Mouse (Mus musculus) ES-Bruce4 (cell line): ENCODE data around the gene Opa1. TPM values are rescaled to one million over a fixed set of nuclear protein-coding genes. Genes with fewer than 3 reads are reported as not detected.
A peak's percentile ranks its signal among the peaks of the same experiment; 100 is the strongest.

Experiments
- H3K27ac ChIP-seq: 2 replicates; pipeline ENCODE4 v1.5.1; 2012; ENCODE audit warnings: low read length, inconsistent platforms; ENCODE audit not compliant: insufficient read depth
- H3K27me3 ChIP-seq: 2 replicates; pipeline ENCODE4 v1.6.1; 2012; ENCODE audit warnings: mild to moderate bottlenecking, low read length, inconsistent platforms; ENCODE audit not compliant: control insufficient read depth, poor library complexity, insufficient read depth, severe bottlenecking
- H3K36me3 ChIP-seq: 2 replicates; pipeline ENCODE4 v1.6.1; 2012; ENCODE audit warnings: inconsistent platforms, mild to moderate bottlenecking, low read length, moderate library complexity; ENCODE audit not compliant: control insufficient read depth, poor library complexity, insufficient read depth, severe bottlenecking
- H3K4me1 ChIP-seq: one replicate; pipeline ENCODE4 v1.8.1; 2011; ENCODE audit warnings: low read length; ENCODE audit not compliant: control insufficient read depth, insufficient read depth
- H3K4me3 ChIP-seq: 2 replicates; pipeline ENCODE4 v1.5.1; 2011; ENCODE audit warnings: low read depth, mild to moderate bottlenecking, low read length
- H3K9ac ChIP-seq: 2 replicates; pipeline ENCODE4 v1.6.1; 2012; ENCODE audit warnings: low read depth, mild to moderate bottlenecking, inconsistent platforms; ENCODE audit not compliant: poor library complexity, severe bottlenecking
- H3K9me3 ChIP-seq: replicated peaks from 2 replicates; pipeline ENCODE4 v1.6.1; 2012; ENCODE audit warnings: mild to moderate bottlenecking, low read length, inconsistent platforms; ENCODE audit not compliant: control insufficient read depth, poor library complexity, insufficient read depth, severe bottlenecking
- CTCF ChIP-seq: IDR thresholded peaks from one replicate; pipeline ENCODE4 v1.8.1; 2011; ENCODE audit warnings: low read depth, low read length
- EP300 ChIP-seq: IDR thresholded peaks from 2 replicates; pipeline ENCODE4 v1.6.1; 2011; ENCODE audit warnings: low read depth, low read length; ENCODE audit not compliant: insufficient read depth
- POLR2A ChIP-seq: IDR thresholded peaks from one replicate; pipeline ENCODE4 v1.8.1; 2011; ENCODE audit warnings: low read length; ENCODE audit not compliant: insufficient read depth
- polyA plus RNA-seq: library from polyadenylated mRNA; stranded (reverse); fragments of >200 nt; gene quantifications from 2 replicates; pipeline ENCODE4 v1.2.4, GENCODE M21; 2011; ENCODE audit warnings: low read depth; ENCODE audit not compliant: missing spikeins, insufficient read depth, insufficient read length

Opa1 gene
- polyA plus RNA-seq, 1 experiment: 60.7 TPM

DNA sequence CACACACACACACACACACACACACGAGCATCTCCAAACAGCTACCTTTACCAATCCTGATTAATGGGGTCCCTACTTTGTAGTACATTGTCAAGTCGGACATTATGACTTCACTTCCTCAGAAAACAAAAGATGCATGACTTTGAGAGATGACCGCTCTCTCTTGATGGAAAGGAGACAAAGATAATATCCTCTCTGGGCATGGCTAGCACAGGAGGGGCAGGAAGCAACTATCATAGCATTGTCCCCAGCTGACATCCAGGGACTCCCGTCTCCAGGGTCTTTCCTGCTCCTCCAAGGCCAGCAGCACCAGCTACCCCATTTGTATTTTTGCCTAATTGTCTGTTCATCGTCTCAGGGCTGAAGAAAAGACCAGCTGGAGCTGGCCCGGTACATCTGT, 107.0 kb downstream of the Opa1 start:
- Histone ChIP-seq H3K9me3 (no peaks in the 10 kb centered on the region), H3K27me3 (no peaks in the 10 kb centered on the region), H3K36me3 (no peaks in the 10 kb centered on the region), H3K4me1 (peaks cover 3% of the 10 kb centered on the region), H3K9ac (no peak overlapping the region), H3K27ac (no peak overlapping the region), H3K4me3 (no peak overlapping the region)
- TF ChIP-seq EP300: no peak
- no peak for TF ChIP-seq POLR2A
- TF ChIP-seq CTCF: no peak

DNA sequence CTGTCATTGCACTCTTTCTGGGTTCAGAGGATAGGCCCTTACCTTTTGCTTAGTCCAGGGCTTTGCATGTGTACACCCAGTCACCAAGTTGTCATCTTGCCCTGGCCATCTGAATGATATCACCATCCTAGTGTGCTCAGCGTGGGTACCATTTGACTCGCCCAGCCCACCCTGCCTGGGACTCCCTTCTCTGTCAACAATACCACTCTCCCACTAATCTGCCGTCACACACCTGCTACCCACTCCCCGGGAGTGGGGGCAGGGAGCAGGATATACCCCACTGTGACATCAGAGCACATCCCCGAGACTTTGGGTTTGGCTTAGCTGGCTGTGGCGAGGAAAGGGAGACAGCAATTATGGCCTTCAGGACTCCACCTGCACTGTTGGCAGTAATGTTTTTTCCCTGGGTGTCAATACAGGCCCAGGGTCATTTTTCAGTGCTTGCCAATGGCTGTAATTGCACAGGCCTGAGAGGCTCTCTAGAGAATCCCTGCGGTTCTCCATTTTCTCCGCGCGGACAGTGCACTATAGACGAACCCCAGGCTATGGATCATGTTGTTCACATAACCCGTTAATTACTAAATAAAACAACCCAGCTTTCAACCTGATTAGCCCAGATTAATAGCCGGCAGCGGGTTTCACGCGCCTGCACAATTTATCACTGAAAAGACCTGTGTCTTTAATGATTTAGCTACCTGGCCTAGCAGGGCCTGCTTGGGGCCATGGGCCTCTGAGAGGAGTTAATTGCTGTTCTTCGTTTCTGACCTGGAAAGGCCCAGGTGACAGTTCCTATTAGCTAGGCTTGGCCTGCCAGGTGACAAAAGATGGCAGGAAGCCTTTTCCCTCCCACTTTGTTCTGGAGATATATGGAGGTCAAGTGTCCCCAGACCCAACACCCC, 109.1 kb downstream of the Opa1 start:
- H3K4me1 ChIP-seq: peaks cover 1% of the 10 kb centered on the region
- TF ChIP-seq CTCF: no peak
- TF ChIP-seq EP300: no peak
- TF ChIP-seq POLR2A: no peak
- no peaks in the 10 kb centered on the region for H3K27me3 ChIP-seq
- H3K27ac ChIP-seq: no peak overlapping the region
- no peak overlapping the region for H3K4me3 ChIP-seq
- 0 out of 2 replicates have a peak overlapping the region, but pooled peaks have one; percentile 18 for H3K9ac ChIP-seq
- H3K36me3 ChIP-seq: no peaks in the 10 kb centered on the region
- no peaks in the 10 kb centered on the region for H3K9me3 ChIP-seq

DNA sequence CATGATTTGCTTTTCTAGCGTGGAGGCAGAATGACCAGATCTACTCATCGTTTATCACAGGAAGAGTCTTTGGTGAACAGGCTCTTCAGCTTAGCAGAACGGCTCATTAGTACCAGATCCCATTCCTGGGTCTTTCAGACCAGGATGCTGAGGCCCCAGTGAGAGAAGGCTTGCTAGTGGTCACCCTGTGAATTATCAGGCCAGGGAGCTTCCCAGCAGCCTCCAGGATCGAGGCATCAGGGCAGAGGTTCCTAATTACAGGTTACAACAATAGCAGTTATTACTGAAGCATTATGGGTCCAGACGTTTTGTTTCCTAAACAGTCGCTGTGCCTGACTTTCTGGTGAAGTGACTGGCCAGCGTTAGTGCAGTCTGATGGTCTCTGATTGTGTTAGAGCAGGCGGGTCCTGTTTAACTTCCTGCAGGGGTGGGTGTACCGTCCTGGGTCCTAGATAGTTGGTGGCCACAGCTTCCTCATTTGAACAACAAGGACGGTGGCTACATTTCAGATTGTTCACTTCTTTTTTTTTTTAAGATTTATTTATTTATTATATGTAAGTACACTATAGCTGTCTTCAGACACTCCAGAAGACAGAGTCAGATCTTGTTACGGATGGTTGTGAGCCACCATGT, 110.2 kb downstream of the Opa1 start:
- H3K4me3 ChIP-seq: no peak overlapping the region
- H3K9ac ChIP-seq: no peak overlapping the region
- no peaks in the 10 kb centered on the region for H3K36me3 ChIP-seq
- no peak overlapping the region for H3K27ac ChIP-seq
- no peaks in the 10 kb centered on the region for H3K27me3 ChIP-seq
- TF ChIP-seq EP300 (no peak), POLR2A (no peak), CTCF (no peak)
- peaks cover 1% of the 10 kb centered on the region for H3K4me1 ChIP-seq
- no peaks in the 10 kb centered on the region for H3K9me3 ChIP-seq

DNA sequence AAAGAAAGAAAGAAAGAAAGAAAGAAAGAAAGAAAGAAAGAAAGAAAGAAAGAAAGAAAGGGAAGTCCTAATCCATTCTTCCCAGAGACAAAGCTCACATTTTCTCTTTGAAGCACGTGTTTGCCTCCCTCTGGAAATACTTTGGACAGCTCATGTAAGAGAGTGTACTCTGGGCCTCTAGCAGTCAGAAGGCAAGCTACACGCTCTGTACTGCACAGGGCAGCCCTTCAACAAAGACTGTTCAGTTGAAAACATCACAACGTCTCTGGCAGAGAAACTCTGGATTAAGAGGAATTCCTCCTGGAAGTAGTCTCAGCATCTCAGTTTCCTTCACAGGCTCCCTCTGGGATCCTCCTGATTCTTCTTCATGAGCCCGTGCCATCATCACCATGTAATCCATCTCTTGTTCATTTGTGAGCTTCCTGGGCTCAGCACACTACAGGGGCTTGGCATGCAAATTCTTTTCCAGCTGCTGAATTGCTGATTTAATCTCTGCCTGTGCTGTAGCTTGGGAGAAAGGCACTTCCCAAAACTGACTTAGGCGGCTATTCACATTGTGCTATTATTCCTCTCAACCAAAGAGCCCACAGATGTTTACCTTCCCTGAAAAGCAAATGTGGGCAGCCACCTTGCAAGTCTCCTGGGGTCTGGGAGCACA, 114.0 kb downstream of the Opa1 start:
- no peaks in the 10 kb centered on the region for H3K27me3 ChIP-seq
- H3K27ac ChIP-seq: no peak overlapping the region
- peaks cover 4% of the 10 kb centered on the region for H3K9me3 ChIP-seq
- no peak overlapping the region for H3K9ac ChIP-seq
- TF ChIP-seq CTCF (no peak), EP300 (no peak), POLR2A (no peak)
- no peak overlapping the region for H3K4me3 ChIP-seq
- H3K4me1 ChIP-seq: no peaks in the 10 kb centered on the region
- no peaks in the 10 kb centered on the region for H3K36me3 ChIP-seq

DNA sequence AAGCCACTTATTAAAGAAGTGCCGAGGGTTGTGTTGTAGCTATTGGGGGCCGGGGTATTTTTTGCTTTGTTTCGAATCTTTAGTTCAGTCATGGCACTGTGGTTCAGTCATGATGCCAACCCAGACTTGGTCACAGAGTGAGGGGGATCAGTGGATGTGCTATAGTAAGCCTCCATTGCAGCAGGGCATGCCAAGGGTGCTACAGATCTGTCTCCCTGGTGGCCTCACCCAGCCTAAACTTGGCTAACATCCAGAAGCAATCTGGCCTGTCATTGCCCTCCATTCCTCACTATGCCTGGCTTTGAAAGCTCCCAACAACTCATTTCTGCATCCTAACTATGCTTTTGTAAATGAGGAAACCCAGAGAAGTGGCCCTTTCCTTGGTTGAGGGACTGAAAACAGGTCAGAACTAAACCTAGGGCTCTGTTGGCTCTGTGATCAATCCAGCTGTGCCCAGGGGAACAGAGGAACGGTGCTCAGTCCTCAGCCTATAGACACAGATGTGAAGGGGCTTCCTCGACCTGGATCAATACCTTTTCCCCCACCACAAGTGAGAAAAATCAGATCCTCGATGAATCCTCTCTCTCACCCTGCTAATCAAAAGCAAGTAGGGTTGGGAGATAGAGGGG, 114.8 kb downstream of the Opa1 start:
- TF ChIP-seq CTCF: no peak
- TF ChIP-seq EP300: no peak
- no peak overlapping the region for H3K9ac ChIP-seq
- no peaks in the 10 kb centered on the region for H3K27me3 ChIP-seq
- peaks cover 10% of the 10 kb centered on the region for H3K9me3 ChIP-seq
- H3K27ac ChIP-seq: no peak overlapping the region
- H3K36me3 ChIP-seq: no peaks in the 10 kb centered on the region
- no peaks in the 10 kb centered on the region for H3K4me1 ChIP-seq
- no peak overlapping the region for H3K4me3 ChIP-seq
